Mouse (Mus musculus) heart, embryonic 12.5 days (tissue): ENCODE data around the gene Ppp1r12b. TPM values are rescaled to one million over a fixed set of nuclear protein-coding genes. Genes with fewer than 3 reads are reported as not detected.

Experiments
- ATAC-seq: fragments of 200-750 bp; cut with Nextera tagmentation; 2 replicates; pipeline ENCODE4 v1.8.0; 2017; ENCODE audit warnings: moderate TSS enrichment, moderate library complexity; ENCODE audit not compliant: insufficient number of reproducible peaks, low FRiP score
- H3K27ac ChIP-seq: fragments of 300-500 bp; sonication (generic); 2 replicates; pipeline ENCODE4 v1.5.1; 2016; ENCODE audit warnings: mild to moderate bottlenecking, moderate library complexity; ENCODE audit not compliant: poor library complexity, severe bottlenecking
- H3K27me3 ChIP-seq: fragments of 300-500 bp; sonication (generic); replicated peaks from 2 replicates; pipeline ENCODE4 v1.6.1; 2016; ENCODE audit warnings: mild to moderate bottlenecking, moderate library complexity
- H3K36me3 ChIP-seq: fragments of 300-500 bp; sonication (generic); 2 replicates; pipeline ENCODE4 v1.6.1; 2016; ENCODE audit warnings: mild to moderate bottlenecking, moderate library complexity
- H3K4me1 ChIP-seq: fragments of 300-500 bp; sonication (generic); replicated peaks from 2 replicates; pipeline ENCODE4 v1.6.1; 2016; ENCODE audit warnings: mild to moderate bottlenecking
- H3K4me2 ChIP-seq: fragments of 300-500 bp; sonication (generic); 2 replicates; pipeline ENCODE4 v1.6.1; 2016; ENCODE audit warnings: mild to moderate bottlenecking, moderate library complexity
- H3K4me3 ChIP-seq: fragments of 300-500 bp; sonication (generic); 2 replicates; pipeline ENCODE4 v1.5.1; 2016; ENCODE audit warnings: mild to moderate bottlenecking
- H3K9ac ChIP-seq: fragments of 300-500 bp; sonication (generic); 2 replicates; pipeline ENCODE4 v1.6.1; 2016; ENCODE audit warnings: mild to moderate bottlenecking, moderate library complexity
- H3K9me3 ChIP-seq: fragments of 300-500 bp; sonication (generic); replicated peaks from 2 replicates; pipeline ENCODE4 v1.6.1; 2016; ENCODE audit warnings: mild to moderate bottlenecking, moderate library complexity
- WGBS: fragments of 180-500 bp; shearing (Covaris S2); methylation state at CpG from one replicate; pipeline ENCODE4 v1.1.7; 2016; 5-methylcytosine and 5-hydroxymethylcytosine counted together
- polyA plus RNA-seq: library from polyadenylated mRNA; unstranded; fragments of >200 nt; fragmentation: Nextera tagmentation; extraction: Ambion mirVana; gene quantifications from 2 replicates; pipeline ENCODE4 v1.2.1, GENCODE M21; 2016

Gene Ppp1r12b
- polyA plus RNA-seq, 1 experiment from 2014 or later = 29.6 TPM

- H3K4me2 ChIP-seq = no peak overlapping the region
- H3K27ac ChIP-seq = peak overlapping the region; percentile 64
- 0 out of 2 replicates have a peak, but pooled peaks cover 8% of the 10 kb centered on the region for H3K36me3 ChIP-seq
- H3K4me1 ChIP-seq = peaks cover 67% of the 10 kb centered on the region
- no peaks in the 10 kb centered on the region for H3K27me3 ChIP-seq
- no peak overlapping the region for H3K9ac ChIP-seq
- no peaks in the 10 kb centered on the region for H3K9me3 ChIP-seq
- ATAC-seq = no peak
- H3K4me3 ChIP-seq = no peak overlapping the region
- 46% methylated on average over 3 of the region's 3 CpGs for WGBS
Measured at GRCm38 (mm10) chr1:134820882-134821281, 134.9 kb downstream of the Ppp1r12b start.

- Histone ChIP-seq H3K4me3 (no peak overlapping the region), H3K9ac (no peak overlapping the region), H3K27me3 (no peaks in the 10 kb centered on the region), H3K4me2 (no peak overlapping the region), H3K36me3 (0 out of 2 replicates have a peak, but pooled peaks cover 4% of the 10 kb centered on the region), H3K4me1 (peaks cover 69% of the 10 kb centered on the region), H3K27ac (peak overlapping the region; percentile 48; the same call in 1 of the 2 replicates), H3K9me3 (no peaks in the 10 kb centered on the region)
- WGBS = 91% methylated on average over 11 of the region's 11 CpGs
- ATAC-seq = no peak
Measured at GRCm38 (mm10) chr1:134819196-134819595, 136.5 kb downstream of the Ppp1r12b start.

- 90% methylated on average over 3 of the region's 3 CpGs for WGBS
- no peak for ATAC-seq
- no peaks in the 10 kb centered on the region for H3K27me3 ChIP-seq
- H3K36me3 ChIP-seq = peaks cover 4% of the 10 kb centered on the region; the same call in 1 of the 2 replicates
- peaks cover 65% of the 10 kb centered on the region for H3K4me1 ChIP-seq
- H3K27ac ChIP-seq = no peak overlapping the region
- H3K9ac ChIP-seq = no peak overlapping the region
- H3K4me3 ChIP-seq = no peak overlapping the region
- no peak overlapping the region for H3K4me2 ChIP-seq
- no peaks in the 10 kb centered on the region for H3K9me3 ChIP-seq
Measured at GRCm38 (mm10) chr1:134818716-134819115, 137.0 kb downstream of the Ppp1r12b start.

DNA sequence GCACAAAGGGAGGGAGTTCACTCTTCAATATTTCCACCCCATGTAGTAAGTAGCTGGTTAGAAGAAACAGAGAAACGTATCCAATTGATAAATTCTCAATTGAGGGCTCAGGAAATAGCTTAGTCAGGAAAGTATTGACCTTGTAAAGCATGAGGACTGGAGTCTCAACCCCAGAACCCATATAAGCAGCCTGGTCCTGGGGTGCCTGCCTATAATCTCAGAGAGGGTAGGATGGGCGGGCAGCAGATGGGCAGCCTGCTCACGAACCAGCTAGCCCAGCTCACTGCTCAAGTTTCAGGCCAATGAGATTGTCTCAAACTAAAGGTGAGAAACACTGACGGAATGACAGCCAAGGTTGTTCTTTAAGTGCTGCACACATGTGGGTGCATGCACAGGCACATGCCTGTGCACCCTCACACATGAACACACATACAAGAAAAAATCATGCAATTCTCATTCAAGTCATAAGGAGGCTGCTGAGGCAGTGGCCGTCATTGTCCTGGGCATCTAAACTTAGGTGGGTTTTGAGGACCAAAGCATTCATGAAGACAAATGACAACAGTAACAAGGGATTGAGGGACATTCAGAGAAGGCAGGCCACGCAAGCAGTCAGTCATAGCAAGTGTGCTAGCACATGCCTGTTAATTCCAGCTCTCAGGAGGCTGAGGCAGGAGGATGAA is 137.7 kb downstream of the Ppp1r12b start:
- peaks cover 59% of the 10 kb centered on the region for H3K4me1 ChIP-seq
- peaks cover 4% of the 10 kb centered on the region; the same call in 1 of the 2 replicates for H3K36me3 ChIP-seq
- H3K9me3 ChIP-seq = no peaks in the 10 kb centered on the region
- no peak overlapping the region for H3K9ac ChIP-seq
- H3K4me3 ChIP-seq = no peak overlapping the region
- H3K4me2 ChIP-seq = no peak overlapping the region
- WGBS = 86% methylated on average over 6 of the region's 6 CpGs
- H3K27ac ChIP-seq = peak overlapping the region; percentile 83
- no peaks in the 10 kb centered on the region for H3K27me3 ChIP-seq
- ATAC-seq = no peak

DNA sequence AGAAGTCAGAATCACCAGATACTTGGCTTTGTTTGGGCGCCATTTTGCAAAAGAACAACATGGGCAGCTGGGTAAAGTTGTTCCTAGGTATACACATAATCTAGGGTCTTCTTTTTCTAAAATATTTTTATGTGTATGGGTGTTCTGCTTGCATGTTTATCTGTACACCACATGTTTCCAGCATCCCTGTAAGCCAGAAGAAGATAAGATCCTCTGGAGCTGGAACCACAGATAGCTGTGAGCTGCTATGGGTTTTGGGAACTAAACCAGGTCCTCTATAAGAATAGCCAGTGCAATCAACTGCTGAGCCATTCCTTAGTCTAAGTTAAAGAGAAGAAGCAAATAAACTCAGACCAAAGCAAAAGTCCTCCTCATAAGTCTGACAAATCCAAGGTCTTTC is 138.6 kb downstream of the Ppp1r12b start:
- no peak for ATAC-seq
- 86% methylated on average over 1 of the region's 1 CpGs for WGBS
- no peaks in the 10 kb centered on the region for H3K9me3 ChIP-seq
- H3K27ac ChIP-seq = peak overlapping the region; percentile 83
- peak overlapping the region; percentile 40; the same call in 1 of the 2 replicates for H3K4me2 ChIP-seq
- no peak overlapping the region for H3K4me3 ChIP-seq
- H3K27me3 ChIP-seq = no peaks in the 10 kb centered on the region
- no peak overlapping the region for H3K9ac ChIP-seq
- peaks cover 4% of the 10 kb centered on the region; the same call in 1 of the 2 replicates for H3K36me3 ChIP-seq
- peaks cover 57% of the 10 kb centered on the region for H3K4me1 ChIP-seq

- no peaks in the 10 kb centered on the region for H3K9me3 ChIP-seq
- H3K27me3 ChIP-seq = no peaks in the 10 kb centered on the region
- no peak overlapping the region for H3K4me3 ChIP-seq
- H3K4me1 ChIP-seq = peaks cover 57% of the 10 kb centered on the region
- peak overlapping the region; percentile 83 for H3K27ac ChIP-seq
- H3K9ac ChIP-seq = 0 out of 2 replicates have a peak overlapping the region, but pooled peaks have one; percentile 43
- WGBS = 14% methylated on average over 6 of the region's 6 CpGs
- H3K36me3 ChIP-seq = peaks cover 4% of the 10 kb centered on the region; the same call in 1 of the 2 replicates
- peak overlapping the region; percentile 40 for H3K4me2 ChIP-seq
- ATAC-seq = peak; percentile 88
Measured at GRCm38 (mm10) chr1:134816617-134817016, 139.1 kb downstream of the Ppp1r12b start.

DNA sequence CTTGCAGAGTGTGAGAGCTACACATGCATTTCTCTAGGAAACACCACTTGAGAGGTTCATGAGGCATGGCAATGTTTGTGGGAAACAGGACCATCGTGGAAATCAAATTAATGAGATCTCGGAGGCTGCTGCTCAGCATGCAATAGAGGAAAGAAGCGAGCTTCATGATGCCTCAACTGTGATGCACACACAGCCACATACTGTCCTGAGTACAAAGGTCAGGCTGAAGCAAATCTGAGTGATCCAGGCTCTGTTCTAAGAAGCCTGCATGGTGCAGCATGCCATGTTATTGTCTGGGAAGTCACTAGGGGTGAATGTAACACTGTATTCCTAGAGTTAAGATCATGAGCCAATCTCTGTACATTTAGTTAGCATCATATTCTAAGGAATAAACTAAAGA is 140.0 kb downstream of the Ppp1r12b start:
- H3K27me3 ChIP-seq = no peaks in the 10 kb centered on the region
- 86% methylated on average over 3 of the region's 3 CpGs for WGBS
- no peak overlapping the region for H3K9ac ChIP-seq

GRCm38 (mm10) chr1:134805471-134805870 is 150.3 kb downstream of the Ppp1r12b start:
- WGBS = 87% methylated on average over 9 of the region's 9 CpGs
- Histone ChIP-seq H3K9ac (no peak overlapping the region), H3K36me3 (peaks cover 3% of the 10 kb centered on the region), H3K4me2 (no peak overlapping the region), H3K4me1 (peaks cover 52% of the 10 kb centered on the region), H3K4me3 (no peak overlapping the region), H3K27me3 (no peaks in the 10 kb centered on the region), H3K27ac (no peak overlapping the region), H3K9me3 (no peaks in the 10 kb centered on the region)
- no peak for ATAC-seq

More for the DNA sequence above, 140.0 kb downstream of the Ppp1r12b start:
- H3K4me2 ChIP-seq = no peak overlapping the region
- H3K9me3 ChIP-seq = no peaks in the 10 kb centered on the region
- peaks cover 11% of the 10 kb centered on the region for H3K36me3 ChIP-seq
- peaks cover 52% of the 10 kb centered on the region for H3K4me1 ChIP-seq
- no peak for ATAC-seq
- H3K27ac ChIP-seq = peak overlapping the region; percentile 83
- H3K4me3 ChIP-seq = no peak overlapping the region

DNA sequence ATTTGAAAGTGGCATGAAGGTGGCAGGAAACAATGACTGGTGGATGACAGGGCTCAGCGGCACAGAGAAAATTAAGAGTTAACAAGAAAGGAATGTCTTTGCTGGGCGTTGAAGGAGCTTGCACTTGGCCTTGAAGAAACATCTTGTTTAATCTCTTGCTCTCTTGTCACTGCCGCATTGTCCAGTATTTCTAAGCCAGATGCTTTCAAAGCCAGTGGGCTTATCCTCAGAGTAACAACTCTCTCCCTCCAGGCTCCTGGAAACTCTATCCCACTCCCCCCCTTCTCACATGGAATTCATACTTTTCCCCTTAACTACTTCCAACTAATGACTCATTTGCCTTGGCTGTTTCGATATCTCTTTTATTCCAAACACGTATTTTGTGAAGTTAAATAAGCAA is 151.4 kb downstream of the Ppp1r12b start:
- H3K4me3 ChIP-seq = no peak overlapping the region
- ATAC-seq = no peak
- H3K9me3 ChIP-seq = peaks cover 3% of the 10 kb centered on the region
- 39% methylated on average over 5 of the region's 5 CpGs for WGBS
- peaks cover 54% of the 10 kb centered on the region for H3K4me1 ChIP-seq
- 0 out of 2 replicates have a peak overlapping the region, but pooled peaks have one; percentile 59 for H3K4me2 ChIP-seq
- peaks cover 5% of the 10 kb centered on the region for H3K36me3 ChIP-seq
- H3K27ac ChIP-seq = peak overlapping the region; percentile 96
- H3K9ac ChIP-seq = no peak overlapping the region
- no peaks in the 10 kb centered on the region for H3K27me3 ChIP-seq

GRCm38 (mm10) chr1:134803286-134804117 is 152.2 kb downstream of the Ppp1r12b start:
- H3K9me3 ChIP-seq = peaks cover 8% of the 10 kb centered on the region
- peak overlapping the region; percentile 24 for H3K4me3 ChIP-seq
- H3K4me1 ChIP-seq = peaks cover 54% of the 10 kb centered on the region
- peak overlapping the region; percentile 59 for H3K4me2 ChIP-seq
- 0 out of 2 replicates have a peak, but pooled peaks have one; percentile 48 for ATAC-seq
- peak overlapping the region; percentile 96 for H3K27ac ChIP-seq
- H3K36me3 ChIP-seq = peaks cover 14% of the 10 kb centered on the region
- peak overlapping the region; percentile 49 for H3K9ac ChIP-seq
- no peaks in the 10 kb centered on the region for H3K27me3 ChIP-seq
- WGBS = 31% methylated on average over 16 of the region's 16 CpGs

- peaks cover 8% of the 10 kb centered on the region for H3K9me3 ChIP-seq
- H3K4me2 ChIP-seq = peak overlapping the region; percentile 59
- ATAC-seq = no peak
- WGBS = 90% methylated on average over 7 of the region's 7 CpGs
- H3K27ac ChIP-seq = peak overlapping the region; percentile 21; the same call in 1 of the 2 replicates
- H3K4me1 ChIP-seq = peaks cover 46% of the 10 kb centered on the region
- H3K27me3 ChIP-seq = no peaks in the 10 kb centered on the region
- H3K4me3 ChIP-seq = peak overlapping the region; percentile 27; the same call in 1 of the 2 replicates
- H3K36me3 ChIP-seq = peaks cover 21% of the 10 kb centered on the region
- H3K9ac ChIP-seq = 0 out of 2 replicates have a peak overlapping the region, but pooled peaks have one; percentile 39
Measured at GRCm38 (mm10) chr1:134801758-134802157, 154.0 kb downstream of the Ppp1r12b start.
